Mouse (Mus musculus) CH12.LX (cell line): ENCODE measurements around the gene Hoxc5. TPM values are rescaled to one million over a fixed set of nuclear protein-coding genes. Genes with fewer than 3 reads are reported as not detected.

ENCODE experiments used
- DNase-seq: peaks from one replicate; pipeline ENCODE4 v3.0.0-alpha.2; 2013; ENCODE audit errors: extremely low read depth
- H3K27ac ChIP-seq: 2 replicates; pipeline ENCODE4 v1.5.1; 2012; ENCODE audit warnings: low read depth, mild to moderate bottlenecking, control low read depth, moderate library complexity; ENCODE audit not compliant: insufficient read depth
- H3K27me3 ChIP-seq: replicated peaks from 2 replicates; pipeline ENCODE3; 2012; ENCODE audit warnings: inconsistent platforms
- H3K36me3 ChIP-seq, 2 experiments: replicated peaks in 1 of 2; 2 replicates each; pipeline versions ENCODE3 to v1.6.1; 2012; ENCODE audit warnings: inconsistent platforms in 1 of 2, low read length in 1 of 2, mild to moderate bottlenecking in 1 of 2, mixed read lengths in 1 of 2, moderate library complexity in 1 of 2; ENCODE audit not compliant: control insufficient read depth in 1 of 2, insufficient read depth in 1 of 2
- H3K4me1 ChIP-seq, 2 experiments: 2 replicates each; pipeline ENCODE4 v1.6.1; 2012; ENCODE audit warnings: inconsistent platforms in 1 of 2, moderate library complexity in 1 of 2; ENCODE audit not compliant: insufficient read depth in 2 of 2, control insufficient read depth in 1 of 2
- H3K4me2 ChIP-seq: 2 replicates; pipeline ENCODE4 v1.6.1; 2012; ENCODE audit warnings: low read depth, mild to moderate bottlenecking, control low read depth; ENCODE audit not compliant: poor library complexity, insufficient read depth, severe bottlenecking
- H3K4me3 ChIP-seq, 3 experiments: fragments of 150-350 bp in 1 of 3; sonication (generic) in 1 of 3; replicated peaks in 1 of 3; 2 replicates each; pipeline versions ENCODE3 to v1.5.1; 2011 to 2012; ENCODE audit warnings: low read depth in 2 of 3, low read length in 2 of 3, mild to moderate bottlenecking in 2 of 3, moderate library complexity in 2 of 3, control low read depth in 1 of 3, improper control_type of control experiment in 1 of 3, inconsistent platforms in 1 of 3, mixed read lengths in 1 of 3; ENCODE audit not compliant: poor library complexity in 1 of 3
- H3K79me2 ChIP-seq: replicated peaks from 2 replicates; pipeline ENCODE4 v1.6.1; 2012; ENCODE audit warnings: mild to moderate bottlenecking, moderate library complexity; ENCODE audit not compliant: control insufficient read depth, poor library complexity, insufficient read depth, severe bottlenecking; ENCODE audit errors: extremely low read depth
- H3K9ac ChIP-seq: 2 replicates; pipeline ENCODE4 v1.6.1; 2012; ENCODE audit warnings: low read depth, mild to moderate bottlenecking, control low read depth, moderate library complexity; ENCODE audit not compliant: insufficient read depth
- H3K9me3 ChIP-seq: replicated peaks from 2 replicates; pipeline ENCODE3; 2012; ENCODE audit warnings: low read length, inconsistent platforms, mixed read lengths
- CHD1 ChIP-seq: IDR thresholded peaks from 2 replicates; pipeline ENCODE4 v1.6.1; 2012; ENCODE audit warnings: low read depth, low read length, improper control_type of control experiment, inconsistent platforms
- E2F4 ChIP-seq: IDR thresholded peaks from 2 replicates; pipeline ENCODE4 v1.6.1; 2011; ENCODE audit warnings: low read depth, low read length, improper control_type of control experiment; ENCODE audit not compliant: insufficient replicate concordance
- EP300 ChIP-seq: IDR thresholded peaks from 2 replicates; pipeline ENCODE4 v1.6.1; 2011; ENCODE audit warnings: low read length, improper control_type of control experiment
- HCFC1 ChIP-seq: IDR thresholded peaks from 2 replicates; pipeline ENCODE4 v1.6.1; 2012; ENCODE audit warnings: low read depth, mild to moderate bottlenecking, inconsistent platforms, low read length, improper control_type of control experiment
- IRF4 ChIP-seq: IDR thresholded peaks from 2 replicates; pipeline ENCODE4 v1.6.1; 2014; ENCODE audit warnings: low read depth, mild to moderate bottlenecking, inconsistent platforms, low read length, improper control_type of control experiment
- JUN ChIP-seq: IDR thresholded peaks from 2 replicates; pipeline ENCODE4 v1.6.1; 2011; ENCODE audit warnings: low read depth, mild to moderate bottlenecking, low read length, improper control_type of control experiment, moderate library complexity; ENCODE audit not compliant: insufficient read depth
- JUND ChIP-seq: conservative IDR thresholded peaks from 2 replicates; pipeline ENCODE4 v1.6.1; 2011; ENCODE audit warnings: low read depth, low read length, improper control_type of control experiment
- MAFK ChIP-seq: IDR thresholded peaks from 2 replicates; pipeline ENCODE4 v1.6.1; 2011; ENCODE audit warnings: low read length, improper control_type of control experiment; ENCODE audit not compliant: insufficient replicate concordance
- MXI1 ChIP-seq: IDR thresholded peaks from 2 replicates; pipeline ENCODE4 v1.6.1; 2011; ENCODE audit warnings: mild to moderate bottlenecking, low read depth, low read length, improper control_type of control experiment
- MYC ChIP-seq: IDR thresholded peaks from 2 replicates; pipeline ENCODE4 v1.6.1; 2011; ENCODE audit warnings: low read depth, mild to moderate bottlenecking, improper control_type of control experiment, low read length
- POLR2A ChIP-seq: IDR thresholded peaks from 2 replicates; pipeline ENCODE4 v1.6.1; 2011; ENCODE audit warnings: low read depth, mild to moderate bottlenecking, improper control_type of control experiment, low read length
- POLR2AphosphoS2 ChIP-seq: IDR thresholded peaks from 2 replicates; pipeline ENCODE4 v1.6.1; 2011; ENCODE audit warnings: low read depth, low read length, improper control_type of control experiment
- RCOR1 ChIP-seq: conservative IDR thresholded peaks from 2 replicates; pipeline ENCODE4 v1.6.1; 2012; ENCODE audit warnings: low read depth, mild to moderate bottlenecking, inconsistent platforms, low read length, improper control_type of control experiment
- SIN3A ChIP-seq: IDR thresholded peaks from 2 replicates; pipeline ENCODE4 v1.6.1; 2012; ENCODE audit warnings: low read length, improper control_type of control experiment, inconsistent platforms
- SMC3 ChIP-seq: IDR thresholded peaks from 2 replicates; pipeline ENCODE4 v1.6.1; 2011; ENCODE audit warnings: low read depth, low read length, improper control_type of control experiment
- TCF12 ChIP-seq: IDR thresholded peaks from 2 replicates; pipeline ENCODE4 v1.6.1; 2014; ENCODE audit warnings: low read depth, mild to moderate bottlenecking, inconsistent platforms, low read length, improper control_type of control experiment
- UBTF ChIP-seq: IDR thresholded peaks from 2 replicates; pipeline ENCODE4 v1.6.1; 2012; ENCODE audit warnings: low read depth, mild to moderate bottlenecking, inconsistent platforms, low read length, improper control_type of control experiment, moderate library complexity
- ZC3H11A ChIP-seq: IDR thresholded peaks from 2 replicates; pipeline ENCODE4 v1.6.1; 2012; ENCODE audit warnings: low read depth, mild to moderate bottlenecking, inconsistent platforms, low read length, improper control_type of control experiment
- ZKSCAN1 ChIP-seq: IDR thresholded peaks from 2 replicates; pipeline ENCODE4 v1.6.1; 2012; ENCODE audit warnings: low read depth, inconsistent platforms, low read length, improper control_type of control experiment, borderline replicate concordance
- dilution Hi-C: fragments of 300-500 bp; cut with MboI; formaldehyde crosslinking; loops from 2 replicates; pipeline ENCODE4 v1.14.3; 2020; ENCODE audit warnings: low sequenced_read_pairs; ENCODE audit not compliant: extremely low pct_unique_long_range_greater_than_20kb, extremely low pct_ligation_motif_present
- in situ Hi-C: fragments of 300-500 bp; cut with MboI; formaldehyde crosslinking; loops from 3 replicates; pipeline ENCODE4 v1.14.3; 2019; ENCODE audit warnings: low sequenced_read_pairs, low pct_ligation_motif_present, low pct_unique_long_range_greater_than_20kb, mixed read lengths
- polyA plus RNA-seq: library from polyadenylated mRNA; unstranded; fragments of >175 nt; gene quantifications from 2 replicates; pipeline ENCODE4 v1.2.1, GENCODE M21; 2012; ENCODE audit warnings: low read depth; ENCODE audit not compliant: insufficient read length
- total RNA-seq, 2 experiments: library from RNA; depleted of rRNA; stranded (reverse); fragments of 300-350 nt in 1 of 2; fragments of >200 nt in 1 of 2; gene quantifications; 2 replicates each; pipeline ENCODE4 v1.2.3; 2012 to 2014

The Hoxc5 gene
- total and polyA plus RNA-seq, 3 experiments: 0.15 to 0.16 TPM; not detected in 1

DNA sequence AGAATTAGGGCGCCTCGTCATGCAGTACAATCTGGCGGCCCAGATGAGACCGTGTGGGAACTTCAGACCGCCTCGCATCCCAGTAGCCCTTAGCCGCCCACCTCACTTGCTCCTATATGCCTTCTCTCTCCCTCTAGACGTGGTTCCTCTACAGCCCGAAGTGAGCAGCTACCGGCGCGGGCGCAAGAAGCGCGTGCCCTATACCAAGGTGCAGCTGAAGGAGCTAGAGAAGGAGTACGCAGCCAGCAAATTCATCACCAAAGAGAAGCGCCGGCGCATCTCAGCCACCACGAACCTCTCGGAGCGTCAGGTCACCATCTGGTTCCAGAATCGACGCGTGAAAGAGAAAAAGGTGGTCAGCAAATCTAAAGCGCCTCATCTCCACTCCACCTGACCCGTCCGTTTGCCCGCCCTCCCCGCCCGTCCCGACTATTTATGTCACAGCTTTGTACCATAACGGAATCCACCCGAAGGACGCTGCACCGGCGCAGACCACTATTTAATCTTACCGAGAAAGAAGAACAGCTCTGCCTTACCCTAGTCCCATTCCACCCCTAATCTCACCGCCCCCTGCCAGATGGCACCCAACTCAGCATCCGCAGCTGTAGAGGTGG is 40.1 kb upstream of the Hoxc5 start:
- Histone ChIP-seq H3K4me2 (no peak overlapping the region), H3K9me3 (peaks cover under 1% of the 10 kb centered on the region), H3K9ac (no peak overlapping the region), H3K27ac (no peak overlapping the region), H3K4me3 (no peak overlapping the region), H3K79me2 (no peaks in the 10 kb centered on the region), H3K36me3 (no peaks in the 10 kb centered on the region), H3K4me1 (no peaks in the 10 kb centered on the region), H3K27me3 (peaks cover 98% of the 10 kb centered on the region)
- in situ Hi-C loops: no loop called here
- DNase-seq: no peak
- TF ChIP-seq POLR2A: no peak
- TF ChIP-seq TCF12: no peak
- no peak for TF ChIP-seq RCOR1
- no peak for TF ChIP-seq IRF4
- TF ChIP-seq JUND: no peak
- no peak for TF ChIP-seq MXI1
- dilution Hi-C loops: no loop called here

DNA sequence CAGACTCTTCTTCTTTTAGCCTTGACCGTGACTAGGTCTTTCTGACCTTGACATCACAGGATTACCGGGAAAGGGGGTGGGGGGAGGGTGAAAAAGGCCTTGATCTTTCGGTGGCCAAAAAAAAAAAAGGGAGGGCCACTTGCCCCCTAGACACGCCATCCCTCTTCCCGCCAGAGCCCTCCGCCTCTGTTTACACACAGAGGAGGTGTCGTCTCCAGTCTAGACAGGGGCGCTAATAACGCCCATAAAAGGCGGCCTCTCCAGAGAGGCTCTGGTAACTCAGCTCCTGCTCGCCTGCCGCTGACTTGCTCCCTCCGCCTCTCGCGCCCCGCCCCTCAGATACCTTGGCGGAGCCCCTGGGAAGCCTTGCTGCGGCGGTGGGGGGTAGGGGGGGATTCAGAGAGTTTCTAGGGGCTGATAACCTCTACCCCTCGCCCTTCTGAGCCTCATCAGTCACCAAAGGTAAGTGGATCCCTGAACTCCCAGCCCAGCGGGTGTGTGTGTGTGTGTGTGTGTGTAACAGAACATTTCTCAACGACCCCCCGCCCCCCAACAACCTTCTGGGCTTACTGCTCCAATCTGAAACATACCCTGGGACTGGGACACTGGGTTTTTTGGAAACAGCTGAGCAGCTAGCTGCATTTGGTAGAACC is 35.4 kb upstream of the Hoxc5 start:
- dilution Hi-C loops: no loop called here
- H3K36me3 ChIP-seq: no peaks in the 10 kb centered on the region
- H3K27me3 ChIP-seq: peaks cover 95% of the 10 kb centered on the region
- TF ChIP-seq MYC: no peak
- no peak for TF ChIP-seq SIN3A
- TF ChIP-seq ZC3H11A: no peak
- no peak overlapping the region for H3K9ac ChIP-seq
- in situ Hi-C loops: no loop called here
- H3K79me2 ChIP-seq: no peaks in the 10 kb centered on the region
- H3K4me3 ChIP-seq: no peak overlapping the region
- no peaks in the 10 kb centered on the region for H3K4me1 ChIP-seq
- H3K9me3 ChIP-seq: peaks cover 2% of the 10 kb centered on the region
- no peak for DNase-seq
- H3K27ac ChIP-seq: no peak overlapping the region
- H3K4me2 ChIP-seq: 0 out of 2 replicates have a peak overlapping the region, but pooled peaks have one; percentile 7

DNA sequence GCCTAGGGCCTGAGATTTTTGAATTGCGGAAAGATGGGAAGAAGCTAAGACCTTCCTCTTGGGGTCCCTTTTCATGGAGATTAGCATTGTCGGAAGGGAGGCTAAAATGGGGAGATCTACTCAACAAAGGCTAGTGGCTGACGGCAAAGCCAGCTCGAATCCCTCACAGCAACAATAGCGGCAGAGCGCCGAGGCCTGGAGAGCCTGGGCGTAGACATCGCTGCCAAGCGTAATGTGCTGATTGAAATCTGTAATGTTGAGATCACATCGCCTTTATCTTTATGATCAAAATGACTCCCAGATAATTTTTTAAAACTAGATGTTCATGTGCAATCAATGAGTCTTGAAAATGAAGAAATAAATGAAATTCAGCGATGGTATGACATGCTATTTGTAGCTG is 32.8 kb upstream of the Hoxc5 start:
- dilution Hi-C loops (no loop called here), in situ Hi-C loops (no loop called here)
- TF ChIP-seq CHD1: no peak
- no peak for TF ChIP-seq E2F4
- no peak for TF ChIP-seq HCFC1
- TF ChIP-seq MAFK: no peak
- no peak for TF ChIP-seq POLR2A
- no peak for TF ChIP-seq ZKSCAN1
- no peak for TF ChIP-seq SMC3
- no peak for TF ChIP-seq RCOR1
- TF ChIP-seq JUN: no peak
- TF ChIP-seq POLR2AphosphoS2: no peak
- TF ChIP-seq EP300: no peak
- no peak for TF ChIP-seq JUND
- no peak for TF ChIP-seq UBTF
- H3K4me2 ChIP-seq: no peak overlapping the region
- H3K27ac ChIP-seq: no peak overlapping the region
- DNase-seq: no peak
- no peaks in the 10 kb centered on the region for H3K4me1 ChIP-seq
- H3K79me2 ChIP-seq: no peaks in the 10 kb centered on the region
- no peak overlapping the region for H3K4me3 ChIP-seq
- H3K36me3 ChIP-seq: no peaks in the 10 kb centered on the region
- H3K27me3 ChIP-seq: peaks cover 91% of the 10 kb centered on the region
- peaks cover 11% of the 10 kb centered on the region for H3K9me3 ChIP-seq
- H3K9ac ChIP-seq: no peak overlapping the region
